Mouse (Mus musculus) c-Kit-positive CD71-positive TER-119-negative erythroid progenitor cells, embryonic 14.5 days (primary cell): ENCODE results near the gene Tfap2d.
A peak's percentile ranks its signal among the peaks of the same experiment; 100 is the strongest.

Experiments
- DNase-seq: peaks from one replicate; pipeline ENCODE4 v3.0.0-alpha.2; 2013; ENCODE audit warnings: low read depth

The Tfap2d gene

DNA sequence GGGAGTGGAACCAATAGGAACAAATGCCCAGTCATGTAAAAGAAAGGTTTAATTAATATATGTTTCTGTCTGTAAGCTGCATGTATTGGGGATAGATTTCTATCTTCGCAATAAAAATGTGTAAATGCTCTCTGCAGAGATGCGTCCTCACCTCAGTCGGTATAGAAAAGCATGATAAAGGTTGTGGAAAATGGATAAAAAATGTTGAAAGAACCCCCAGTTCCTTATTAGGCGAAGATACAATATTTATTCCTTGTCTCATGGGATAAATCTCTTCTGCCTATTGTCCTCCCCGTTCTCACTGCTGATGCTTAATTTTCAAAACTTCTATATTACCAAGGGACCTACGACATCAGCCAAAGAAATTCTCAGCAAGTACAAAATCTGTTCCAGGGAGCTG, at the start of gene Tfap2d:
Gene Tfap2d, plus strand, starts transcription at position 392 of the 400 bp plus-strand sequence.
- DNase-seq = no peak

DNA sequence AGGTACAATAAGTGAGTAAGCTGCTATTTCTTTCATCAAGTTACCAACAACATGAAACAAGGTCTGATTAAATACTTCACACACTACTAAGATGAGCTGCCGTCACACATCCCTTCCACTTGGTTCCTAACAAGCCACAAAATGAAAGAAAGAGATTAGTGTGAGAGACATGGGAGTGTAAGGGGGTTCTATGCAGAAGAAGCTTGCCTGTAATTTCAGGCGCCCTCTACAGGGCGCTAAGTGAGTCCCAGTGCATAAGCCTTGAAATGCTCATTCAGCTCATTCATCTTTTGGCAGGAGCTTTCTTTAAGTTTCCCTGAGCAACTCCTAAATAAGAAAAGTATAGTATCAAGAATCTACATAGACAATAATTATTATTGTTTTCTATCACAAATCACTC, 46.5 kb upstream of the Tfap2d start:
- DNase-seq = no peak

DNA sequence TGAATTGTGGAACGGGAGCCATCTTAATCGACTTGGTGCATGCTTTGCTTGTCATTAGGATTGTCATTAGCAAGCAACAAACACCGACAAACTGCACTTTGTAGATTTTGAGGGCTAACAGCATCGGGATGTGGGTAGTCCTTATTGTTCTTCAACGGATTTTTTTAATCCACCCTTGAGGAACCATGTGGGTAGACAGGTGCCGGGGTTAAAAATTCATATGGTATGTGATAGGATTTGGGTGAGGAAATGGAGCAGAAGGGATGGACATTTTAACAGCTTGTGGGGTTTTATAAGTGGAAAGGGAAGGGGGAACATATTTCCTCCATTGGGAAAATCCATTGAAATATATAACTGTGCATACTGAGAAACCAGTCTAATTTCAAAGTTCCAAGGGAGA, 46.0 kb upstream of the Tfap2d start:
- no peak for DNase-seq

DNA sequence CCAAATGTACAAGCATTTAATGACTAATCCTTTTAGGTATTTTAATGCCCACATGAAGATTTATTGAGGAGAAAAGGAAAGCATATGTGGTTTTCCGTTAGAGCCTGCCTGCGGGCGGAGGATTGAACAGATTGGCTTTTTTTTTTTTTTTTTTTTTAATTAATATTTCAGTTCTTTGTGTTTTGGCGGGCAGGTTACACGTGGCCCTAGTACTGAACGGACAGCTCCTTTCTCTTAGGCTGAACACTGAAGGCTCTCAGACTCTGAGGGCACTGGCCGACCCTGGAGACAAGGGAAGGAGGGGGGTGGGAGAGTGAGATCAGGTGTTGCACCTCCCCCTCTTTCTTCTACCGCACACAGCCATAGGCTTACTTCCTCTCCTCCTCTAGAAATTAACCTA, 14.7 kb upstream of the Tfap2d start:
- no peak for DNase-seq

DNA sequence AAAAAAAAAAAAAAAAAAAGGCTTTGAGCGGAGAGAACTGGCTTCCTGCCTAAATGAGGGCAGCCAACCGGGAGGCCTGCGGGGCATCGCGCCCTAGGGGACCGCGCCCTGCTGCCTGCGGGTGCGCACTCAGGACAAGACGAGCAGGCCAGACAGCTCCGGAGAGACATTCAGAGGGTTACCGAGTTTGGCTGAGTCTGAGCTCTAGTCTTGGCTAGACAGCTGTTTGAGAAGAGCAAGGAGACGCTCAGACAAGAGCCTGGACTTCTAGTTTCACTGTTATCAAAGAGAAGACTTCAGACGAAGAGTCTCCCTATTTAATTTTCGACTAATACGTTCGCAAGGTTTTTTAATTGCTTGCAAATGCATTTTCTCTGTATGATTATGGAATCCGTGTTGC, 5.9 kb upstream of the Tfap2d start:
- DNase-seq = no peak

DNA sequence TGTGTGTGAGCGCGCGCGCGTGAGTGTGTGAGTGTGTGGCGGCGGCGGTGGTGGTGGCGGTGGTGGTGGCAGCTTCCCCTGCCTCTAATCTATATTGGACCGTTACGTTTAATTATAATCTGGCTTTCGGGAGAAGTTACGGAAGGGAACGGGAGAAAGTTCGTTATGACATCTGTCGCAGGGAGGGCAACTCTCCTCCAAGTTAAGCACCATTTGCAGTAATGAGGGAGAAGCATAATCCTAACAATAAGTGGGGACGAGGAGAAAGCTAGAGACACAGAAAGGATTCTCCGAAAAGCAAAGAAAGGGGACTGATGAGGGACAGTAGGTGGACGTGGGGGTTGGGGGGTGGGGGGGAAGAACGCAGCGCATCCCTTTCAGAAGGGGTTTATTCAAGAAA, 494 bp downstream of the Tfap2d start:
- no peak for DNase-seq

DNA sequence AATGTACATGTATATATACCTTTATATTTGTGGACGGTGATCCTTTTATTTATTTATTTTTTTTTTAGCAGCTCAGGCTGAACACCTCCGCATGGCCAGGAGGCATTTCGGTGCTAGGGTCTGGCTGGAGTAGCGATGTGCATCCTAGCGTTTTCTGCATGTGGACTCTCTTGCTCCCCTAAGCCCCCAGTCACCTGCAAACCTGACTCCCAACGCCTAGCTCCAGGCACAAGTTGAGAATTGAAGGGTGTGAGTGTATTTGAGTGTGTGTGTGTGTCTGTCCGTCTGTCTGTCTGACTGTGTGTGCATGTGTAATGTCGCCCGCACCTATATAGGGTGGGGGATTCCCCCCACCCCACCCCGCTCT, 937 bp downstream of the Tfap2d start:
- DNase-seq = no peak

DNA sequence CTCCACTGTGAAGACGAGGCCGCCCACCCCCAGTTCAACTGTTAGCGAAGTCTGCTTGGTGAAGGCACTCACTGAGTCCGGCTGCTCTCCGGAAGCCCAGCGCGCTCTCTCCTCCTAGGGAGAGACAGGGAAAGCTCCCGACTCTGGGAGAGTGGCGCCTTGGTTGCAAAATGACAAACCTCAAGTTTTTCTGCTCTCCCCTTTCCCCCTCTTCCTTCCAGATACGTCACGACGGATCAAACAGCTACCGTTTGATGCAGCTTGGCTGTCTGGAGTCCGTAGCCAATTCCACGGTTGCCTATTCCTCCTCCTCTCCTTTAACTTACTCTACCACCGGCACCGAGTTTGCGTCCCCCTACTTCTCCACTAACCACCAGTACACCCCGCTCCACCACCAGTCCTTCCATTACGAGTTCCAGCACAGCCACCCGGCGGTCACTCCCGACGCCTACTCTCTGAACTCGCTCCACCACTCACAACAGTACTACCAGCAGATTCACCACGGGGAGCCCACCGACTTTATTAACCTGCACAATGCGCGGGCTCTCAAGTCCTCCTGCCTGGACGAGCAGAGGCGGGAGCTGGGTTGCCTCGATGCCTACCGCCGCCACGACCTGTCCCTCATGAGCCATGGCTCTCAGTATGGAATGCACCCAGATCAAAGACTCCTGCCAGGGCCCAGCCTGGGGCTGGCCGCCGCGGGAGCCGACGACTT, 1.5 kb downstream of the Tfap2d start:
- no peak for DNase-seq

DNA sequence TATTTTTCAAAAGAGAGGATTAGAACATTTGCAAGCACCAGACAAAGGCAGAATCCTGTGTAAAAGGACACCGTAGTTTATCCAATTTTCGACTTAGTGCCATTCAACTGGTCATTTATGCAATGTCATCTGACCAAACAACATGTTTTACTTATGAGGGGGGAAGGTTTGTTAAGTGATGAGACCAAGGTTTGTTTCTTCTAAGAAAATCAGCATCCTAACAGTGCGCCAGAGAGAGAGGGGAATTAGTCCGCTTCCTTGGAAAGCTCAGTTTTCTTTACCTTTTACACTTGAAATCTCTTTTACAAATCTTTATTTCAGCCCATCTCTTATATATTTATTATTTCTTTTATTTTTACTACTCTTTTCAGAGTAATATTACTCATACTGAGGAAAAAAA, 3.6 kb downstream of the Tfap2d start:
- no peak for DNase-seq

DNA sequence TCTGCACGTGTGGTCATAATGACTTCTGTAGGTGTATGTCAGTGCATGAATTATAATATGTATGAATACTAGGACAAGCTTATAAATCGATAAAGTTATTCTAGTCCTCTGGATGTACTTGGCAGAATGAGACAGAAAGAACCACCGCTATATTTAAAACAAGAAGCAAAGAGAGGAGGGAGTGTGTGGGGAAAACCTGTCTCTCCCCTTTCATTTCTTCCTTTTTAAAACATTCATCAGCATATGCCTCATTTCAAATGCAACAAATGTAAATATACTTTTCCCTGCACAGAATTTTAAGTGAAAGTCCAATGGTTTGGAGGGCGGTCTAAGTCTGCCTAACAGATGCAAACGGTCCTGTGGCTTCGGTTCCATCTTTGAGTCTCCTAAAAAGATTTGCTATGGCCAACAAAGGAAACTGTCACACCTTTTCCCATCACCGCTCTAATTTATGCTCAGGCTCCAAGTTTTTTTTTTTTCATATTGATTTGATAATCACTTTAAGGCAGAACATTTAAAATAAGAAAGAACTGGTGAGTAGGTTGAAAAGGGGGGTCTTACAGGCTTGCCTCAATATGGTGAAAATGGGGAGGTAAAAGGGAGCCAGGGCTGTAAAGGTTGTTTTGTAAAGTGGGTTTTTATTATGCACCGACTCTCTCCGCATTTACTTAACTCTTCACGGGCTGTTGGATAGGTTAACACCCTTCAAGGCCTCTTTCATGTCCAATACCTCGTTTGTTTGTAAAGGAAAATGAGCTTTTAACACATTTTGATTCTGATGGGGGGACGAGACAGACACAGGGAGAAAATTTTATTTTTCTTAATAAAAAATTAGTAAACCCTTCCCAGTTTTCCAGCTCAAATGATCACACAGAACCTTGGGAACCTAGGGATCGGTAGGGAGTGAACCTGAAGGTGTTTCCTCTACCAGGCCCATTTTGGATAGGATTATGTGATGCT, 4.3 kb downstream of the Tfap2d start:
- no peak for DNase-seq

DNA sequence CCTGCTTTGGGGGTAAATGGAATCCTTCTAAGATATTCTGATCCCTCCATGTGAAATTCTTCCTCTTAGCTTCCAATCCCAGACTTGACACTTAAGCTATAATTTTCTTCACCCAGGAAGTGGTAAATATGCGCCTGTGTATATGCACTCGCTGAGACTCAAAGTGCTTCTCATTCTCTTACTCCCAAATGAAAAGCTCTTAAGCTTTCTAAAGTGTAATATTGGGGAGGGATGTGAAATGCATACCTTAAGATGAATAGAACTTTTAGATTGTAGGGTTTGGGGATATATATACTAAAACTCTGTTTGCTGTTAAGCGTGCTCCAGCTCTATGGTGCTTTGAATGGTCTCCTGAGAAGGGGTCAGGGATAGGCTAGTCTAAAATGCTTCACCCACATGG, 5.0 kb downstream of the Tfap2d start:
- DNase-seq = no peak

DNA sequence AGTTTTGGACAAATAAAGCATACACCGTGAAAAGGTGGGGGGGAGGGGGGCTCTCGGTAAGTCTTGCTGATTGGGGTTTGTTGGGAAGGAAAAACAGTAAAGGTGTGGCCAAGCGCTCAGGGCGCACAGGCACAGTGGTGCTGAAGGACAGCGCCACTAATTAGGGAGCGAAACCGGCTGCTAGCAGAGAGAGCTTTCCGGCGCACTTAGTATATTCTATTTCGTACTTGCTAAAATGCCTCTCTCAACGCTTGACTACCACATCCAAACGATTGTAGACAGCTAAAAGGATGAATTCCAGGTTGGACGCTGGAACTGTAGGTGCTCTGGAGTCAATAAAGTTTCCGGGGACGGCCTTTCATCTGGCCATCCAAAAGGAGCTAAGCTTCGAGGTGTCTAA, 6.9 kb downstream of the Tfap2d start:
- no peak for DNase-seq

DNA sequence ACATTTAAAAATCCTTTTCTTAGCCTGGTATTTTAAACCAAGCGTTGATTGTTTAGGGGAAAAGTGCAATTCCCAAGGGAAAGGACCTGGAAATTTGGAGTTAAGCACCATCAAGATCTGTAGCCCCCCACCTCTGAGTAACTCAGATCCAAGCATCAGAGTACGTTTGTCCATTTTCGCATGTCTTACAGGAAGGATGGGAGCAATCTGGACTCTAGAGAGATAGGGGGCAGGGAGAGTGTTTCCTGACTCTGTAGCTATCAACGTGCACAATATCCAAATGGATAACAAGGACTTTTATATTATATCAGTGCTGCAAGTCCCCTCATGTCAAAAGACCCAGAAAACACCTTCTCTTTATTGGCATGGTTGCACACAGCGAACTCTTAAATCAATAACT, 7.4 kb downstream of the Tfap2d start:
- DNase-seq = no peak

DNA sequence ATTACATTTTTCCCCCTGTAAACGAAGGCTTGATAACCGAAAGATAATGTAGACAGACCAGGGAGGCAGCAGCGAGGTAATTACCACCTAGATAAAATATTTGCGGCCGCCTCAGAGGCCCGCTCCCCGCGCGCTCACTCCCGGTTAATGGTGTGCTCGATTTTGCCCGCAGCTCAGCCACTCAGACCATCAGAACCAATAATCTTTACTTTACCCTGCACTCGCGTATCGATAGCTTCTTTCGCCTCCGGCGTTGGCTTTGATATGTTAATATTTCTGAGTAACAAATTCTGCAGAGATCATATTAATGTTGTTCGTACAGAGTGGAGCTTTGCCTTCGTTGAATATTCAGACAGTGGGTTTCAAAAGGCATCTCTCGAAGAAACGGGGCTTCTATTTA, 8.2 kb downstream of the Tfap2d start:
- DNase-seq = no peak

DNA sequence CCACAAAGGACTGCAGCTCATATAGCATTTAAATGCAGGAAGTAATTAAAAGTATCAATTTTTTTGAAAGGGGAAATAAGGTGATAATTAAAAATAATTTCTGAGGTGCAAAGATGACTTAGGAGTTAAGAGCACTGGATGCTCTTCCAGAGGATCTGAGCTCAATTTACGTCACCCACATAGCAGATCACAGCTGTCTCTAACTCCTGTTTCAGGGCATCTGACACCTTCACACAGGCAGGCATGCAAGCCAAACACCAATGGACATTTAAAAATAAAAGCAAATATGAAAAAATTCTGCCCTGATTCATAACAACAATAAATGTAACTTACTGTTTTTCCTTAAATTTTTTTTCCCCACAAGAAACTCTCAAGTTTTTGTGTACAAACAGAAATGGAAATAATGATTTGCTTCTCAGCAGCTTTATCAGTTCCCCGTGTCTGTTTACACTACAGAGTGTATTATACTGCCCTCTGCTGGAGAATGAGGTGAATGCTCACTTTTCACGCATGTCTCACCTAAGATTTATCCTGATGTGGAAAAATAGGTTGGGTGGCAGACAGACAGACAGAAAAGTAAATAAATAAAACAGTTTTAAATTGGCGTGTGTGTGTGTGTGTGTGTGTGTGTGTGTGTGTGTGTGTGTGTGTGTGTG, 76.0 kb downstream of the Tfap2d start:
- DNase-seq = peak; percentile 3

DNA sequence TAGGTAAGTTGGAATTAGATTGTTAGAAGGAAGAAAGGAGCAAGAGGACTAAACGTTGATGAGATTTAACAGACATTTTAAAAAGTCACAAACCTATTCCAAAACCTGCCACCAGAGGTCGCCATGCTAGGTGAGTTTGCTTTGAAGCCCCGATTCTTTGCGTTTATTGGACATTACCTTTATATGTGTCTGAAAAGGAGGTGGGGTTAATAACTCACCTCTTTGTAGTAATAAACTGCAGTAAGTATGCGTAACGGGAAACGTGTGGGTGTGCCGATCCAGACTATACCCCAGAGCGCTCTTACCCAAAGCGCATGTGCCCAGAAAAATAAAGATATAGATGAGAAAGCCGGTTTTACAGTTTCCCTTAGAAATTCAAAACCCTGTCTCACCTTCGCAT, 102.8 kb downstream of the Tfap2d start:
- peak; percentile 15 for DNase-seq

DNA sequence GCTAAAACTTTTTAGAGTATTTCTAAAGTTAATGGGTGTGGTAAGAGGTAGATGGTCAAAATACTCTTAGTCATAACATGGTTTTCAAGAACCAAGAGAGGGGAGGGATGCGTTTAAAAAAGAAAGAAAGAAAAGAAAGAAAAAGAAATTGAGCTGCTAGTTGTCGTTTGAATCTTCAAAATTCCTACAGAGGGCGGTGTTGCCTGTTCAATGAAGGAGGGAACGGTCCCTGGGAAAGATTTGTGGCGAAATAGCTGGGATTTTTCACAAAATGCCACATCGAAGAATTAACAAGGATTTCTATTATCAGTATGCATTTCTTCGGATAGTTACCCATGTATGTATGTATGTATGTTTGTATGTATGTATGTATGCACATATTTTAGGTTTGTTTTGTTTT, 103.4 kb downstream of the Tfap2d start:
- no peak for DNase-seq

DNA sequence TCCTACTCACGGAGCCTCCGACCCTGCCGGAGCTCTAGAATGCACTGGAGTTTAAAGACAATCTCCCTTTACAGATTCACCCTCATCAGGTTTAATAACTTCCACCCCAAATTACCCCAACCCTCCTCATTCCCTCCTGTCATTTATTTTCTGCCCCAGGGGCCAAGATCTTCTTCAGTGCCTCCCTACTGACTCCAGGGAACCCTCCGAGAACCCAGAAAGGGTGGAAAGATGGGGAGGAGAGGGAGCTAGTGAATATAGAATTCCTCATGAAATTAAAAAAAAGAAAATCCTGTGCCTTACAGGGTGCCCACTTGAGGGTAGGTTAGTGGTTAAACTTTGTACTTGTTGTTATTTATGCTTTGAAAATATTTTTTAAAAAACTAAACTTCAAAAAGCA, 104.8 kb downstream of the Tfap2d start:
- DNase-seq = no peak

DNA sequence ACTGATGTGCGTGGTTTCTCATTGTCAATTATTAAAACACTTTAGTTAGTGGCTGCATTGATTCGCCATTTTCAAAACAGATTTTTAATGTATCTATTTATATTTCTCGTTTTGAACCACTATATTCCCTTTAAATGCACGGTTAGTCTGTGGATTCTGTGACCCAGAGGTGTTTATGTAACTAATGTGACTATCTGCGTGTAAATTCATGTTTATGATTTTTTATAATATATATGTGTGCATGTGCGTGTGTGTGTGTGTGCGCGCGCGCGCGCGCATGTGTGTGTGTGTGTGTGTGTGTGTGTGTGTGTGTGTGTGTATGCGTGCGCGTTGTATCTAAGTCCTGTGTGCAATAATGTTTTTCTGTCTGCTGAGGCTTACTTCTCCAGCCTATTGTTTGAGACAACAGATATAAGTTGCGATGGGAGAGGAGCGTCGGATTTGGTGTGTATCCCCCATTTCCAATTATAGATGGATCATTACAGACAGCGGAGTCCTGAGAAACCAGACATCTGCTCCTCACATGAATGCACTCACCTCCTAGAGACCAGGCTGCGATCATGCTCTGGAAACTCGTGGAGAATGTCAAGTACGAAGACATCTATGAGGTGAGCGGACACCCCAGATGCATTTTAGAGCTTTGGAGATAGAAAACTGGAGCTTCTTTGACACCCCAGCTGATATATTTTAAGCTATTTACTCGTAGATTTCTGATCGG, 106.0 kb downstream of the Tfap2d start, which contains the start of gene Tfap2b:
Gene Tfap2b, plus strand, starts transcription at position 274 of the 718 bp plus-strand sequence.
- no peak for DNase-seq

DNA sequence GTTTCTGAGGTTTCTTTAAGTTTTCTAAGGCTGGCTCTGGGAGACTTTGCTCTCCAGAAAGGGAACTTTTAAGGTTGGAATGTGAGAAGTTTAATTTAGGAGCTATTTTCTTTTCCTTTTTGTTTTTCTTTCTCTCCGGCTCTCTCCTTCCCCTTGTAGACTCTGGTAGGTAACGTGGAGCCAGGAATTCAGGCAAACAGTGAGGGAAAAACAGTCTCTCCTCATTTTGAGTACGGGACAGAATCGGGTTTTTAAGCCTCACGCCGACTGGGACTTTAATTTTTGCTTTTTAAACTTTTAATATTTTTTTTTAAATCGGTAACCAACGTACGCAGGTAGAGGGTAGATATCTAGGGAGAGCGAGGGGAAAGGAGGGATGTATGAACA, 106.5 kb downstream of the Tfap2d start:
- DNase-seq = no peak

DNA sequence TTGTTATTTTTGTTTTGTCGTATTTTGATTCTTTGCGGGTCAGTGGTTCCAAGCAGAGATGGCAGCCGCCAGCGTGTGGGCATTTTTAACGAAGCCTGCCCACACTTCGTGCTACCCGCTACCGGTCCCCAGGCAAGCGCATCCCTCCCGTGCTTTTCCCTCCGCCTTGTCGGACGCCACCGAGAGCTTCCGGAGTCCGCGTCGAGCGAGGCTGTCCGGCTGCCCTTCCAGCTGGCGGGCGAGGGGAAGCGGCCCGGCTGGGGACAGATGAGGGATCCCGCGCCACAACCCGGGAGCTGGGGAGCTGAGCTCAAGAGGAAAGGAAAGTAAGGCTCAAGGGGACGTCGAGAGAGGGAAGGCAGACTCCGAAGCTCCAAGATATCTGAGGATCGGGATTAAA, 107.0 kb downstream of the Tfap2d start:
- no peak for DNase-seq
